Mouse (Mus musculus) kidney, embryonic 14.5 days (tissue): ENCODE results near the gene Atp4a. TPM values are rescaled to one million over a fixed set of nuclear protein-coding genes. Genes with fewer than 3 reads are reported as not detected.

Source experiments
- ATAC-seq: fragments of 200-750 bp; cut with Nextera tagmentation; 2 replicates; pipeline ENCODE4 v1.8.0; 2017; ENCODE audit warnings: moderate number of reproducible peaks, mild to moderate bottlenecking, moderate TSS enrichment, moderate library complexity; ENCODE audit not compliant: low FRiP score, low TSS enrichment
- H3K27ac ChIP-seq: fragments of 300-500 bp; sonication (generic); 2 replicates; pipeline ENCODE4 v1.5.1; 2014; ENCODE audit warnings: low read depth, mild to moderate bottlenecking, low read length, moderate library complexity, mixed read lengths
- H3K27me3 ChIP-seq: fragments of 300-500 bp; sonication (generic); 2 replicates; pipeline ENCODE4 v1.6.1; 2014; ENCODE audit warnings: mild to moderate bottlenecking, low read length; ENCODE audit not compliant: control insufficient read depth, insufficient read depth
- H3K36me3 ChIP-seq: fragments of 300-500 bp; sonication (generic); 2 replicates; pipeline ENCODE4 v1.6.1; 2014; ENCODE audit warnings: low read length, mixed read lengths; ENCODE audit not compliant: control insufficient read depth, insufficient read depth
- H3K4me1 ChIP-seq: fragments of 300-500 bp; sonication (generic); 2 replicates; pipeline ENCODE4 v1.6.1; 2014; ENCODE audit warnings: low read length, mixed read lengths; ENCODE audit not compliant: control insufficient read depth, insufficient read depth
- H3K4me2 ChIP-seq: fragments of 300-500 bp; sonication (generic); replicated peaks from 2 replicates; pipeline ENCODE4 v1.6.1; 2014; ENCODE audit warnings: low read depth, mild to moderate bottlenecking, low read length
- H3K4me3 ChIP-seq: fragments of 300-500 bp; sonication (generic); 2 replicates; pipeline ENCODE4 v1.5.1; 2014; ENCODE audit warnings: mild to moderate bottlenecking, low read length
- H3K9ac ChIP-seq: fragments of 300-500 bp; sonication (generic); 2 replicates; pipeline ENCODE4 v1.6.1; 2014; ENCODE audit warnings: low read depth, mild to moderate bottlenecking, low read length, moderate library complexity
- H3K9me3 ChIP-seq: fragments of 300-500 bp; sonication (generic); 2 replicates; pipeline ENCODE4 v1.6.1; 2016; ENCODE audit warnings: low read length; ENCODE audit not compliant: control insufficient read depth
- WGBS: fragments of 180-500 bp; shearing (Covaris S2); extraction: QIAGEN DNeasy Blood & Tissue Kit; methylation state at CpG from one replicate; pipeline ENCODE4 v1.1.7; 2014; 5-methylcytosine and 5-hydroxymethylcytosine counted together
- polyA plus RNA-seq: library from polyadenylated mRNA; unstranded; fragments of >200 nt; fragmentation: Nextera tagmentation; extraction: Ambion mirVana; gene quantifications from 2 replicates; pipeline ENCODE4 v1.2.1, GENCODE M21; 2014

Gene Atp4a
- polyA plus RNA-seq, 1 experiment from 2014 or later = 1.2 TPM

DNA sequence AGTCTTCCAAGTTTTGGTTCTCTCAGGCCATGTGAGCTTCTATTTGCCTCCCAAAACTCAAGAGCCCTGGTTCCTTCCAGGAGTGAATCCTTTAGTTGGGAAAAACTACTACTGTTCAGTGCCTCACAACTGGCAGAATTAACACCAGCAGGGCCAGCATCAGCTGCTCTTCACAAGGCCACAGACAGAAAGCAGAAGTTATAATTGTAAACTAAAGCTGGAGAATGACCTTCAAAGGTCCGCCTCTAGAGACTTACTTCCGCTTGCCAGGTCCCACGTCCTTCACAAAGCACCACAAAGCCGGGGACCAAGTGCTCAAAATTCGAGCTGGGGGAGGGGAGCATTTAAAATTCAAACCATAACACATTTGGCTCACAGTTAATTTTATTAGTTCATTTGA is 13.9 kb upstream of the Atp4a start:
- ATAC-seq = no peak
- Histone ChIP-seq H3K9me3 (no peaks in the 10 kb centered on the region), H3K36me3 (no peaks in the 10 kb centered on the region), H3K4me3 (no peak overlapping the region), H3K9ac (no peak overlapping the region), H3K4me2 (no peak overlapping the region), H3K27ac (no peak overlapping the region), H3K4me1 (no peaks in the 10 kb centered on the region), H3K27me3 (no peaks in the 10 kb centered on the region)
- WGBS = 72% methylated on average over 5 of the region's 5 CpGs

DNA sequence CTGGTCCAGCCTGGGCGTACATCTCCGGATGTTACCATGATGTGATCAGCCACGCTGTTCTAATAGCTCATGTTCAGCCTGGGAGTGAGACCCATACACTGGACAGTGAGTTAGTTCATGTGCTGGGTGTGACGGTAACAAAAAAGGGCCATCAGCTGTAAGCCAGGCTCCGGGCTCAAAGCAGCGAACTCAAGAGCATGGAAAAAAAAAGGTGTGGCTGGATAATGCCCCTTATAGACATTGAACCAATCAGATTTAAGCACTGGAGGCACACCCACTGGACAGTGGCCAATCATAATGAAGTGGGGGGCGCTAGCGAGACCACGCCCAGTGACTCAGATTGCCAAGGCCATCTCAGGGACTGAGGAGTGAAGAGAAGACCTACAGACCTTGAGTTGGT is 13.4 kb upstream of the Atp4a start, which contains the start of gene 2200002J24Rik:
2200002J24Rik (plus strand) TSS at position 338 of the 400 bp plus-strand sequence.
- no peak within 1 kb of the TSS for H3K4me2 ChIP-seq
- ATAC-seq = no peak
- no peaks in the 10 kb centered on the region for H3K9me3 ChIP-seq
- no peak within 1 kb of the TSS for H3K4me3 ChIP-seq
- H3K9ac ChIP-seq = no peak within 1 kb of the TSS
- no peaks in the 10 kb centered on the region for H3K36me3 ChIP-seq
- no peaks in the 10 kb centered on the region for H3K4me1 ChIP-seq
- H3K27ac ChIP-seq = no peak within 1 kb of the TSS
- no peaks in the 10 kb centered on the region for H3K27me3 ChIP-seq
- WGBS = 39% methylated on average over 9 of the region's 9 CpGs

- no peaks in the 10 kb centered on the region for H3K9me3 ChIP-seq
- H3K27me3 ChIP-seq = no peaks in the 10 kb centered on the region
- H3K27ac ChIP-seq = no peak overlapping the region
- H3K4me3 ChIP-seq = no peak overlapping the region
- H3K4me2 ChIP-seq = no peak overlapping the region
- H3K4me1 ChIP-seq = no peaks in the 10 kb centered on the region
- 78% methylated on average over 8 of the region's 8 CpGs for WGBS
- no peak overlapping the region for H3K9ac ChIP-seq
- ATAC-seq = no peak
- H3K36me3 ChIP-seq = no peaks in the 10 kb centered on the region
Measured at GRCm38 (mm10) chr7:30706214-30706882, 5.7 kb upstream of the Atp4a start.

- Histone ChIP-seq H3K36me3 (no peaks in the 10 kb centered on the region), H3K9ac (no peak overlapping the region), H3K27ac (no peak overlapping the region), H3K4me3 (no peak overlapping the region), H3K9me3 (no peaks in the 10 kb centered on the region), H3K27me3 (no peaks in the 10 kb centered on the region), H3K4me2 (no peak overlapping the region), H3K4me1 (no peaks in the 10 kb centered on the region)
- no peak for ATAC-seq
- WGBS = 89% methylated on average over 1 of the region's 1 CpGs
Measured at GRCm38 (mm10) chr7:30707441-30707840, 4.6 kb upstream of the Atp4a start.

DNA sequence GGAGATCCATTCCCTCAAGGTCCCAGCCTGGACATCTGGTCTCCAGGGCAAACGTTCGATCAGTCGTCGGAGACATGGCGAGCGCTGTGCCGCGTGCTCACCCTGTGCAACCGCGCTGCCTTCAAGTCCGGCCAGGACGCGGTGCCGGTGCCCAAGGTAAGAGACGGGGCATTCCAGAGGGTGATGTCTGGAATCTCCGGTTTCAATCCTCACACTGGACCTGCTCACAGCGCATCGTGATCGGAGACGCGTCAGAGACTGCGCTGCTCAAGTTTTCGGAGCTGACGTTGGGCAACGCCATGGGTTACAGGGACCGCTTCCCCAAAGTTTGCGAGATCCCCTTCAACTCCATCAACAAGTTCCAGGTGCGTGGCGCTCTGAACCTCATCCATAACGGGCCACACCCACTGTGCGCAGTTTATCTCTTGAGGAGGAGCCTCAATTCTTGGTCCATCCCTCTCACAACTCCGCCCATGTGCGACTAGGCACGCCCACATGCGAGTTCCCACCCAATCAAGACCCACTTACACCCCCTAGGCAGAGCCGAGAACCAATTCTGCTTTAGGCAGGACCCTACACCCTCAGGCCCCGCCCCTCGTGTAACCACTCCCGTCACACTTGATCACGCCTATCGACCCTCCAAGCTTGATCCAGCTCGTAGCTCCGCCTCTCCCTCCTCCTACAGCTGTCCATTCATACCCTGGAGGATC is 5.2 kb downstream of the Atp4a start:
- H3K4me2 ChIP-seq = peak overlapping the region; percentile 58
- H3K27me3 ChIP-seq = peaks cover 20% of the 10 kb centered on the region; the same call in 1 of the 2 replicates
- 0 out of 2 replicates have a peak, but pooled peaks cover 7% of the 10 kb centered on the region for H3K4me1 ChIP-seq
- no peaks in the 10 kb centered on the region for H3K9me3 ChIP-seq
- peak overlapping the region; percentile 24; the same call in 1 of the 2 replicates for H3K9ac ChIP-seq
- no peaks in the 10 kb centered on the region for H3K36me3 ChIP-seq
- H3K27ac ChIP-seq = no peak overlapping the region
- peak; percentile 96 for ATAC-seq
- 2% methylated on average over 42 of the region's 43 CpGs for whole genome bisulfite sequencing
- H3K4me3 ChIP-seq = peak overlapping the region; percentile 27

DNA sequence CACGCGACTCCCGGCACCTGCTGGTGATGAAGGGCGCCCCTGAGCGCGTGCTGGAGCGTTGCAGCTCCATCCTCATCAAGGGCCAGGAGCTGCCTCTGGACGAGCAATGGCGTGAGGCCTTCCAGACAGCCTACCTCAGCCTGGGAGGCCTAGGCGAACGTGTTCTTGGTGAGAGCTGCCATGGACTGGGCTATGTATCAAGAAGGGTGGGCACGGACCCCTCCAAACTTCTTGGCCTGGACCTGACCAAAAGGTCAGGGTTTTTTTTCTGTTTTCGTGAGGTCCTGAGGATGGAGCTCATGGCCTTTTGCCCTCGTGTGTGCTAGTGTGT is 5.7 kb downstream of the Atp4a start:
- WGBS = 12% methylated on average over 14 of the region's 14 CpGs
- Histone ChIP-seq H3K27me3 (peaks cover 20% of the 10 kb centered on the region; the same call in 1 of the 2 replicates), H3K4me2 (peak overlapping the region; percentile 58), H3K9me3 (no peaks in the 10 kb centered on the region), H3K9ac (no peak overlapping the region), H3K4me1 (0 out of 2 replicates have a peak, but pooled peaks cover 7% of the 10 kb centered on the region), H3K27ac (no peak overlapping the region), H3K36me3 (no peaks in the 10 kb centered on the region), H3K4me3 (peak overlapping the region; percentile 27)
- no peak for ATAC-seq

DNA sequence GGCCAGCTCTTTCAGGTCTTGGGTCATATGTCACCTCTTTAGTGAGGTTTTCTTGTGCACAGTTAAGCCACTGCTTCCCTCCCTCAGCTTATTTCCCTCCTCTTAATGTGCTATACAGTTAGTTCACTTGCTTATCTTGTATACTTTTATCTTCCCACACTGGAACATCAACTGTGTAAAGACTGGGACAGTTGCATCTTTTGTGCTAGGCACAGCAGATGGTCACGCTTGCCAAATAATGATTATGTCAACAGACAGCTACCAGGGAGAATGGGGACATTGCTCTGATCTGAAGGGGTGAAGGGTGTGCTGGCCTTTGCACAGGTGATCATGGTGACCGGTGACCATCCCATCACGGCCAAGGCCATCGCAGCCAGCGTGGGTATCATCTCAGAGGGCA is 7.7 kb downstream of the Atp4a start:
- Histone ChIP-seq H3K36me3 (no peaks in the 10 kb centered on the region), H3K9ac (no peak overlapping the region), H3K27ac (no peak overlapping the region), H3K4me1 (0 out of 2 replicates have a peak, but pooled peaks cover 7% of the 10 kb centered on the region), H3K9me3 (no peaks in the 10 kb centered on the region), H3K4me3 (no peak overlapping the region), H3K4me2 (no peak overlapping the region), H3K27me3 (peaks cover 20% of the 10 kb centered on the region; the same call in 1 of the 2 replicates)
- 94% methylated on average over 5 of the region's 5 CpGs for WGBS
- no peak for ATAC-seq

DNA sequence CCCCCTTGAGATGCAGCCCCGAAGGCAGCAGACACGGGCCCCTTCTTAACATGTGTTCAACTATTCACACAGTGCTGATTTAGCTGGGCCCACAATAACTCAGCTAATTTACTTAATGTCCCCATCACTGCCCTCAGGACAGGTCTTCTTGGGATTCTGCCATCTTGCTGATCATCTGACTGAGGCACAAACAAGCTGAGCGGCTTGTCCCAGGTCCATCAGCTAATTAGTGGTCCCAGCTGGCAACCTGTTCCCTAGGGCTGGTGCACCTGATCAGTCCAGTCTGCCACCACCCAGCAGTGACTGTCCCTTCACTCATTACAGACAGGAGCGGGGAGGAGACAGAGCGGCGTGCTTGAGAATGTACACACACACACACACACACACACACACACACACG is 9.3 kb downstream of the Atp4a start:
- no peak overlapping the region for H3K4me3 ChIP-seq
- no peak for ATAC-seq
- H3K4me1 ChIP-seq = 0 out of 2 replicates have a peak, but pooled peaks cover 7% of the 10 kb centered on the region
- peaks cover 11% of the 10 kb centered on the region; the same call in 1 of the 2 replicates for H3K27me3 ChIP-seq
- H3K9me3 ChIP-seq = no peaks in the 10 kb centered on the region
- no peak overlapping the region for H3K9ac ChIP-seq
- 88% methylated on average over 7 of the region's 7 CpGs for WGBS
- H3K36me3 ChIP-seq = no peaks in the 10 kb centered on the region
- H3K27ac ChIP-seq = no peak overlapping the region
- no peak overlapping the region for H3K4me2 ChIP-seq

DNA sequence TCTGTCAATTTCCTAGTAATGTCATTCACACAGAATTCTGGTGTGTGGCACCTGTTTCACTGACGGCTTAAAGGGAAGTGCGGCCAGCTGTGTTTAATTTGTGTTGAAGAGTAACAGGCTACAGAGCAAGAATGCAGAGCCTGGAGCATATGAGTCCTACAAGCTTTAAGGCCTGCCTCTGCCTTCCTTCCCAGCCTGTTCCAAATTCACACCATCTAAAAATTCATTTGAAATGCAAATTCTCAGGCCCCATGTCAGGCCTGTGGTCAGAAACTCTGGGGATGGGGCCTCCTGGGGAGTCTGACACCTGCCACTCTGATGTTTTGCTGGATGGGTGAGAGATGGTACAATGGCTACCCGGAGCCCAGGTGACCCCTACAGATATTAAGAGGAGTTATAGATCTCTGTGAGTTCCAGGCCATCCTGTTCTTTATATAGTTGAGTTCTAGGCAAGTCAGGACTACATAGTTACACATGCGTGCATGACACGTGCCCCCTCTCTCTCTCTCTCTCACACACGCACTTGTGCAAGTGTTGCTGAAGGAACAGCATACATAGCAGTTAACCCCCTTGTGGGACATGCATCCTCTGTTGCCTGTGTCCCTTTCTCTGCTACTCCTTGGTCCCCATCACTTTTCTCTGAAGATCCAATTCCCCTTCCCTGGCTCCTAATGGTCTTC is 11.4 kb downstream of the Atp4a start:
- 68% methylated on average over 6 of the region's 6 CpGs for WGBS
- no peak for ATAC-seq
- H3K36me3 ChIP-seq = no peaks in the 10 kb centered on the region

More for the DNA sequence above, 11.4 kb downstream of the Atp4a start:
- Histone ChIP-seq H3K9me3 (no peaks in the 10 kb centered on the region), H3K4me3 (no peak overlapping the region), H3K27ac (no peak overlapping the region), H3K27me3 (no peaks in the 10 kb centered on the region), H3K4me1 (peaks cover 4% of the 10 kb centered on the region; the same call in 1 of the 2 replicates), H3K9ac (no peak overlapping the region), H3K4me2 (no peak overlapping the region)
